Mouse (Mus musculus) myocyte (in vitro differentiated cells): Measurements from ENCODE around the gene Fcho2. TPM values are rescaled to one million over a fixed set of nuclear protein-coding genes. Genes with fewer than 3 reads are reported as not detected.
"Not testable (repeated sequence)": the region's sequence is repeated elsewhere in the genome, so short reads cannot be mapped to it uniquely, and the experiment has no call there.

Experiments used
- H3K27me3 ChIP-seq: one replicate; pipeline ENCODE4 v1.6.1; 2011; ENCODE audit not compliant: control insufficient read depth, insufficient read depth, insufficient read length
- H3K36me3 ChIP-seq: one replicate; pipeline ENCODE4 v1.6.1; 2011; ENCODE audit not compliant: control insufficient read depth, insufficient read depth
- H3K4me2 ChIP-seq: one replicate; pipeline ENCODE4 v1.6.1; 2011; ENCODE audit warnings: low read depth, control low read depth
- H3K4me3 ChIP-seq: one replicate; pipeline ENCODE4 v1.5.1; 2011; ENCODE audit warnings: mild to moderate bottlenecking, control low read depth, moderate library complexity
- H3K79me2 ChIP-seq: one replicate; pipeline ENCODE4 v1.6.1; 2011; ENCODE audit not compliant: control insufficient read depth, insufficient read depth
- H3ac ChIP-seq: one replicate; pipeline ENCODE4 v1.6.1; 2011; ENCODE audit not compliant: control insufficient read depth, insufficient read length
- CEBPB ChIP-seq: IDR thresholded peaks from 2 replicates; pipeline ENCODE4 v1.6.1; 2011; ENCODE audit warnings: mild to moderate bottlenecking, moderate library complexity; ENCODE audit not compliant: poor library complexity, insufficient read depth, severe bottlenecking
- E2F4 ChIP-seq: IDR thresholded peaks from one replicate; pipeline ENCODE4 v1.6.1; 2011; ENCODE audit warnings: mild to moderate bottlenecking, control low read depth, moderate library complexity; ENCODE audit not compliant: insufficient read depth
- MAX ChIP-seq: IDR thresholded peaks from one replicate; pipeline ENCODE4 v1.6.1; 2011; ENCODE audit warnings: low read depth, mild to moderate bottlenecking, control low read depth
- MYOD1 ChIP-seq, 3 experiments: IDR thresholded peaks; one replicate each; pipeline ENCODE4 v1.6.1; 2011; ENCODE audit warnings: control low read depth in 2 of 3, low read depth in 2 of 3, mild to moderate bottlenecking in 2 of 3, moderate library complexity in 1 of 3; ENCODE audit not compliant: insufficient read length in 2 of 3, control insufficient read depth in 1 of 3
- MYOG ChIP-seq, 3 experiments: IDR thresholded peaks; one replicate each; pipeline ENCODE4 v1.6.1; 2011; ENCODE audit warnings: control low read depth in 2 of 3, low read depth in 2 of 3, mild to moderate bottlenecking in 2 of 3; ENCODE audit not compliant: insufficient read length in 2 of 3, control insufficient read depth in 1 of 3, insufficient read depth in 1 of 3
- POLR2A ChIP-seq: IDR thresholded peaks from one replicate; pipeline ENCODE4 v1.6.1; 2011; ENCODE audit warnings: low read depth, mild to moderate bottlenecking, control low read depth, moderate library complexity; ENCODE audit not compliant: insufficient read length
- POLR2AphosphoS2 ChIP-seq: IDR thresholded peaks from one replicate; pipeline ENCODE4 v1.6.1; 2011; ENCODE audit warnings: low read depth, control low read depth; ENCODE audit not compliant: insufficient read length
- REST ChIP-seq: IDR thresholded peaks from one replicate; pipeline ENCODE4 v1.6.1; 2011; ENCODE audit warnings: mild to moderate bottlenecking, control low read depth, moderate library complexity; ENCODE audit not compliant: insufficient read depth, insufficient read length
- SRF ChIP-seq: IDR thresholded peaks from one replicate; pipeline ENCODE4 v1.6.1; 2011; ENCODE audit warnings: low read depth; ENCODE audit not compliant: control insufficient read depth, insufficient read length
- TCF12 ChIP-seq: IDR thresholded peaks from one replicate; pipeline ENCODE4 v1.6.1; 2011; ENCODE audit warnings: mild to moderate bottlenecking, control low read depth; ENCODE audit not compliant: poor library complexity, insufficient read depth, severe bottlenecking
- TCF3 ChIP-seq: IDR thresholded peaks from one replicate; pipeline ENCODE4 v1.6.1; 2011; ENCODE audit warnings: low read depth, control low read depth; ENCODE audit not compliant: insufficient read length
- USF1 ChIP-seq: IDR thresholded peaks from one replicate; pipeline ENCODE4 v1.6.1; 2011; ENCODE audit warnings: low read depth, mild to moderate bottlenecking, control low read depth, moderate library complexity
- polyA plus RNA-seq: library from polyadenylated mRNA; unstranded; fragments of >200 nt; fragmentation: generic; extraction: Trizol; gene quantifications from one replicate; pipeline ENCODE4 v1.2.1, GENCODE M21; 2012; ENCODE audit warnings: missing spikeins

The Fcho2 gene
- polyA plus RNA-seq, 1 experiment: 3.9 TPM

DNA sequence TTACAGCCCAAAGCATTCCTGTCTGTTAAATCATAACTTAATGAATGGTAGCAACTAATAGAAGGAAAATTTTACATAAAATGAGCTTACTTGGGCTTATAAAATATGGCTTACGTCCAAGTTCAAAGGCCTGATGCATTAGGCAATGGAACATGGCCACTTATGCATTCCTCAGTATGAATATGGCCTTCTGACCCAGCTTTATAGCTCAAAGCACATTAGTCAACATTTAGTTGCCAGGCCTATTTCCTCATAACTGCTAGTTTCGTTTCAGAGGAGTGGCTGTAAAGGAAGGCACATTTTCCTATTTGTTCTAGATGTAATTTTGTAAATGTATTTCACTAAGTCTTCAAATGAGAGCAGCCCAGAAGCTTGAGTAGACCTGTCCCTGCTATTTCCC lies 3.8 kb upstream of the Fcho2 start:
- Histone ChIP-seq H3K4me2 (no peak overlapping the region), H3ac (no peak overlapping the region), H3K79me2 (peaks cover 4% of the 10 kb centered on the region), H3K36me3 (no peaks in the 10 kb centered on the region), H3K4me3 (no peak overlapping the region), H3K27me3 (no peaks in the 10 kb centered on the region)
- TF ChIP-seq CEBPB (no peak), MYOG (IDR thresholded peaks at IDR 0.05; ENCODE audit: control insufficient read depth in 1 of 3, insufficient read depth in 1 of 3, insufficient read length in 2 of 3, low read depth in 2 of 3) (no peak), TCF3 (no peak), MYOD1 (IDR thresholded peaks at IDR 0.05; ENCODE audit: control insufficient read depth in 1 of 3, insufficient read length in 2 of 3, low read depth in 2 of 3) (no peak), USF1 (no peak), POLR2A (no peak), MAX (no peak), E2F4 (no peak), REST (no peak), TCF12 (no peak), SRF (no peak), POLR2AphosphoS2 (no peak)

GRCm38 (mm10) chr13:98818205-98818604 lies 3.0 kb upstream of the Fcho2 start:
- TF ChIP-seq E2F4 (no peak), CEBPB (no peak), POLR2A (no peak), SRF (no peak), MYOD1 (IDR thresholded peaks at IDR 0.05; ENCODE audit: control insufficient read depth in 1 of 3, insufficient read length in 2 of 3, low read depth in 2 of 3) (no peak), POLR2AphosphoS2 (no peak), MAX (no peak), USF1 (no peak), TCF3 (no peak), REST (no peak), TCF12 (no peak), MYOG (IDR thresholded peaks at IDR 0.05; ENCODE audit: control insufficient read depth in 1 of 3, insufficient read depth in 1 of 3, insufficient read length in 2 of 3, low read depth in 2 of 3) (no peak)
- Histone ChIP-seq H3K4me3 (no peak overlapping the region), H3K79me2 (peaks cover 13% of the 10 kb centered on the region), H3ac (no peak overlapping the region), H3K27me3 (no peaks in the 10 kb centered on the region), H3K36me3 (no peaks in the 10 kb centered on the region), H3K4me2 (no peak overlapping the region)

- Histone ChIP-seq H3K4me3 (no peak overlapping the region), H3K79me2 (peaks cover 17% of the 10 kb centered on the region), H3K36me3 (no peaks in the 10 kb centered on the region), H3K27me3 (no peaks in the 10 kb centered on the region), H3K4me2 (no peak overlapping the region), H3ac (no peak overlapping the region)
- TF ChIP-seq POLR2AphosphoS2 (no peak), CEBPB (no peak), TCF3 (no peak), USF1 (no peak), MYOG (IDR thresholded peaks at IDR 0.05; ENCODE audit: control insufficient read depth in 1 of 3, insufficient read depth in 1 of 3, insufficient read length in 2 of 3, low read depth in 2 of 3) (no peak), E2F4 (no peak), POLR2A (no peak), REST (no peak), SRF (no peak), TCF12 (no peak), MYOD1 (IDR thresholded peaks at IDR 0.05; ENCODE audit: control insufficient read depth in 1 of 3, insufficient read length in 2 of 3, low read depth in 2 of 3) (no peak), MAX (no peak)
Observed at GRCm38 (mm10) chr13:98817766-98818165, 2.5 kb upstream of the Fcho2 start.

GRCm38 (mm10) chr13:98816981-98817660 lies 1.9 kb upstream of the Fcho2 start:
- H3K79me2 ChIP-seq: peaks cover 24% of the 10 kb centered on the region
- H3K4me3 ChIP-seq, H3K36me3 ChIP-seq, H3ac ChIP-seq, H3K4me2 ChIP-seq, H3K27me3 ChIP-seq: not testable (repeated sequence)

GRCm38 (mm10) chr13:98816571-98816970 lies 1.3 kb upstream of the Fcho2 start:
- no peak overlapping the region for H3ac ChIP-seq
- no peaks in the 10 kb centered on the region for H3K27me3 ChIP-seq
- no peak overlapping the region for H3K4me3 ChIP-seq
- H3K4me2 ChIP-seq: no peak overlapping the region
- TF ChIP-seq E2F4: no peak
- H3K36me3 ChIP-seq: no peaks in the 10 kb centered on the region
- H3K79me2 ChIP-seq: peaks cover 29% of the 10 kb centered on the region
